Comparison of ENCODE assay signal across 11 mouse cellular contexts in the genomic region with DNA sequence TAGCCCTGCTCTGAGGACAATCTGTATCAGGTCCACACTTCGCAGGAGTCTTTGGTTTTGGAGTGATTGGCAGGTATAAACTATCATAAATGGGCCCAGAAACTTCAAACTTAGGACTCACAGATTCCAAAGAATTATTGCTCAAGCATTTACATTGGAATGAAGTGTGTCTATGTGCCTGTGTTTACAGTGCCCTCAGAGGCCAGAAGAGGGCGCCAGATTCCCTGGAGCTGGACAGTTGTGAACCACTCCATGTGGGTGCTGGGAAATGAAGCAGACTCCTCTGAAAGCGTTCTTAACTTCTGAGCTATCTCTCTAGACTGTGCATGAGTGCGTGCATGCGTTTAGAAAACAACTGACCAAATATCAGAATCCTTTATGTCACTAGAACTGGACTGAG. TPM values are rescaled to one million over a fixed set of nuclear protein-coding genes. Genes with fewer than 3 reads are reported as not detected.
DNase-seq lines count a peak whose midpoint lies in the region; ATAC-seq and TF ChIP-seq lines count a peak whose summit lies in the region.
"Had no signal": no experiment of that assay in that cellular context is flagged by ENCODE, and none has a peak within 500 bp of the region (broad histone marks: within the 10 kb centered on the region; RNA-seq: fewer than 3 reads in every experiment).

No protein-coding gene starts in this region.

- H3K9me3 ChIP-seq in kidney, postnatal 0 days (replicated peaks; ENCODE audit: low read length), result no peaks in the 10 kb centered on the region; the same call in 1 of the 2 replicates
- H3K9me3 ChIP-seq in neural tube, embryonic 15.5 days (replicated peaks), result no peaks in the 10 kb centered on the region
- H3K9me3 ChIP-seq: limb, embryonic 15.5 days had no signal

- H3K36me3 ChIP-seq in kidney, postnatal 0 days (ENCODE audit: insufficient read depth, low read length), result no peaks in the 10 kb centered on the region
- no peaks in the 10 kb centered on the region for H3K36me3 ChIP-seq in neural tube, embryonic 15.5 days
- H3K36me3 ChIP-seq: limb, embryonic 15.5 days had no signal

- H3K9ac ChIP-seq in kidney, postnatal 0 days (ENCODE audit: low read depth, low read length), result no peak overlapping the region
- no peak overlapping the region for H3K9ac ChIP-seq in neural tube, embryonic 15.5 days (replicated peaks)
- H3K9ac ChIP-seq: limb, embryonic 15.5 days had no signal

- DNase-seq in kidney, postnatal 0 days (ENCODE audit: low spot score), result peak; percentile 9
- DNase-seq in kidney, adult 11 months, result no peak
- DNase-seq in neural tube, embryonic 10.5 days (ENCODE audit: extremely low spot score, low spot score), result peak; percentile 36
- peak; percentile 46 for DNase-seq in adrenal gland, postnatal 14 days
- peak; percentile 40 for DNase-seq in retina, embryonic 14.5 days (ENCODE audit: low spot score)
- no peak for DNase-seq in heart, postnatal 36 days
- DNase-seq: kidney, adult 9 months had no signal

- no peak overlapping the region for H3K27ac ChIP-seq in kidney, postnatal 0 days
- H3K27ac ChIP-seq in neural tube, embryonic 15.5 days (replicated peaks), result no peak overlapping the region
- H3K27ac ChIP-seq: limb, embryonic 15.5 days had no signal

- H3K27me3 ChIP-seq in kidney, postnatal 0 days (ENCODE audit: insufficient read depth, low read length), result no peaks in the 10 kb centered on the region
- H3K27me3 ChIP-seq in neural tube, embryonic 15.5 days (replicated peaks), result no peaks in the 10 kb centered on the region
- H3K27me3 ChIP-seq: limb, embryonic 15.5 days had no signal

- H3K4me2 ChIP-seq in kidney, postnatal 0 days (ENCODE audit: low read length), result no peak overlapping the region
- no peak overlapping the region for H3K4me2 ChIP-seq in neural tube, embryonic 15.5 days
- H3K4me2 ChIP-seq: heart, embryonic 11.5 days; limb, embryonic 15.5 days had no signal

- intact Hi-C loops in heart, postnatal 36 days (cut with DNase I), result no loop called here

- H3K4me1 ChIP-seq in kidney, postnatal 0 days (replicated peaks; ENCODE audit: insufficient read depth, low read length), result no peaks in the 10 kb centered on the region
- H3K4me1 ChIP-seq in neural tube, embryonic 15.5 days, result peaks cover 5% of the 10 kb centered on the region

- TF ChIP-seq CTCF in kidney, postnatal 0 days (IDR thresholded peaks at IDR 0.05; ENCODE audit: low read depth), result peak; percentile 62

- ATAC-seq in kidney, postnatal 0 days (replicated peaks; ENCODE audit: low FRiP score, low read depth), result no peak
- no peak for ATAC-seq in neural tube, embryonic 15.5 days (ENCODE audit: low FRiP score)
- no peak for ATAC-seq in frontal cortex, adult (ENCODE audit: low TSS enrichment)

- no peak overlapping the region for H3K4me3 ChIP-seq in kidney, postnatal 0 days (replicated peaks; ENCODE audit: low read depth, low read length)
- H3K4me3 ChIP-seq in neural tube, embryonic 15.5 days (replicated peaks), result no peak overlapping the region
- H3K4me3 ChIP-seq: limb, embryonic 15.5 days had no signal

- WGBS in kidney, postnatal 0 days, result 45% methylated on average over 5 of the region's 5 CpGs
- WGBS in neural tube, embryonic 15.5 days, result 46% methylated on average over 5 of the region's 5 CpGs

RNA-seq across cellular contexts. Expression of gene Piwil1, which starts 20.9 kb away (rescaled TPM):
- not detected in 2 replicates for polyA plus RNA-seq in kidney, postnatal 0 days (2015; fragmentation: Nextera tagmentation; extraction: Ambion mirVana)
- 0.31 and 0.33 TPM in 2 replicates for polyA plus RNA-seq in neural tube, embryonic 15.5 days (2015; fragmentation: Nextera tagmentation; extraction: Ambion mirVana)
- total RNA-seq in adrenal gland, postnatal 14 days (2021), result not detected in 2 replicates
- total RNA-seq in heart, postnatal 36 days (2021), result not detected
- polyA plus RNA-seq: heart, embryonic 11.5 days; limb, embryonic 15.5 days had no signal

Comparison
In these comparisons a context has a peak if more than half of its experiments do, and no peak if none do; other contexts are left out.
1. DNase-seq: peak in kidney, postnatal 0 days (single experiment), neural tube, embryonic 10.5 days (single experiment), adrenal gland, postnatal 14 days (single experiment) and retina, embryonic 14.5 days (single experiment); none in kidney, adult 11 months (single experiment) and heart, postnatal 36 days (0 of 2).